Mouse (Mus musculus): ENCODE data around the gene Ugt1a9.

- TF ChIP-seq GATA1 (IDR thresholded peaks at IDR 0.05; ENCODE audit: borderline replicate concordance, low read length): no peak
- no peak for TF ChIP-seq FLI1 (IDR thresholded peaks at IDR 0.05; ENCODE audit: low read length)
These were observed 169.5 kb downstream of the Ugt1a9 start for GRCm38 (mm10) chr1:88240072-88240471.
